Mouse (Mus musculus) neural tube, embryonic 13.5 days (tissue): ENCODE data around the gene Faf2. TPM values are rescaled to one million over a fixed set of nuclear protein-coding genes. Genes with fewer than 3 reads are reported as not detected.

ENCODE experiments used
- ATAC-seq: fragments of 200-750 bp; cut with Nextera tagmentation; 2 replicates; pipeline ENCODE4 v1.8.0; 2017; ENCODE audit warnings: low read depth, mild to moderate bottlenecking, moderate TSS enrichment, moderate library complexity
- H3K27ac ChIP-seq: fragments of 300-500 bp; sonication (generic); replicated peaks from 2 replicates; pipeline ENCODE4 v1.5.1; 2015; ENCODE audit warnings: moderate library complexity, mild to moderate bottlenecking, inconsistent platforms
- H3K27me3 ChIP-seq: fragments of 300-500 bp; sonication (generic); 2 replicates; pipeline ENCODE4 v1.6.1; 2015; ENCODE audit warnings: mild to moderate bottlenecking, inconsistent platforms
- H3K36me3 ChIP-seq: fragments of 300-500 bp; sonication (generic); 2 replicates; pipeline ENCODE4 v1.6.1; 2015; ENCODE audit warnings: mild to moderate bottlenecking, inconsistent platforms
- H3K4me1 ChIP-seq: fragments of 300-500 bp; sonication (generic); replicated peaks from 2 replicates; pipeline ENCODE4 v1.6.1; 2015; ENCODE audit warnings: inconsistent platforms
- H3K4me2 ChIP-seq: fragments of 300-500 bp; sonication (generic); 2 replicates; pipeline ENCODE4 v1.6.1; 2015; ENCODE audit warnings: inconsistent platforms, mild to moderate bottlenecking, moderate library complexity
- H3K4me3 ChIP-seq: fragments of 300-500 bp; sonication (generic); 2 replicates; pipeline ENCODE4 v1.5.1; 2015; ENCODE audit warnings: mild to moderate bottlenecking, inconsistent platforms
- H3K9ac ChIP-seq: fragments of 300-500 bp; sonication (generic); 2 replicates; pipeline ENCODE4 v1.6.1; 2015; ENCODE audit warnings: moderate library complexity, mild to moderate bottlenecking, inconsistent platforms
- H3K9me3 ChIP-seq: fragments of 300-500 bp; sonication (generic); 2 replicates; pipeline ENCODE4 v1.6.1; 2016; ENCODE audit warnings: inconsistent platforms
- WGBS: fragments of 180-500 bp; shearing (Covaris S2); methylation state at CpG from one replicate; pipeline ENCODE4 v1.1.7; 2015; 5-methylcytosine and 5-hydroxymethylcytosine counted together
- polyA plus RNA-seq: library from polyadenylated mRNA; unstranded; fragments of >200 nt; fragmentation: Nextera tagmentation; extraction: Ambion mirVana; gene quantifications from 2 replicates; pipeline ENCODE4 v1.2.1, GENCODE M21; 2015

Gene Faf2
- 64.5 and 67.7 TPM in 2 replicates for polyA plus RNA-seq

- Histone ChIP-seq H3K4me1 (peaks cover 30% of the 10 kb centered on the region), H3K36me3 (0 out of 2 replicates have a peak, but pooled peaks cover 2% of the 10 kb centered on the region), H3K27ac (peak within 1 kb of the TSS; percentile 91), H3K4me3 (peak within 1 kb of the TSS; percentile 82), H3K27me3 (no peaks in the 10 kb centered on the region), H3K9ac (peak within 1 kb of the TSS; percentile 96), H3K9me3 (no peaks in the 10 kb centered on the region), H3K4me2 (peak within 1 kb of the TSS; percentile 93)
- 11% methylated on average over 44 of the region's 44 CpGs for whole genome bisulfite sequencing
- ATAC-seq: peak; percentile 98
Observed at GRCm38 (mm10) chr13:54621155-54621932, at the start of gene Faf2. Gene Faf2, plus strand, starts transcription at chr13:54621784.

GRCm38 (mm10) chr13:54572621-54573020 is 49.0 kb upstream of the Faf2 start:
- Histone ChIP-seq H3K9ac (no peak overlapping the region), H3K27ac (no peak overlapping the region), H3K9me3 (no peaks in the 10 kb centered on the region), H3K4me2 (no peak overlapping the region), H3K36me3 (peaks cover 10% of the 10 kb centered on the region; the same call in 1 of the 2 replicates), H3K4me3 (no peak overlapping the region), H3K27me3 (peaks cover 3% of the 10 kb centered on the region; the same call in 1 of the 2 replicates), H3K4me1 (peaks cover 28% of the 10 kb centered on the region)
- no peak for ATAC-seq
- 84% methylated on average over 4 of the region's 4 CpGs for WGBS

- Histone ChIP-seq H3K4me2 (peak within 1 kb of the TSS; percentile 90), H3K27ac (peak within 1 kb of the TSS; percentile 84), H3K9me3 (no peaks in the 10 kb centered on the region), H3K36me3 (peaks cover 33% of the 10 kb centered on the region), H3K4me3 (peak within 1 kb of the TSS; percentile 92), H3K9ac (peak within 1 kb of the TSS; percentile 98), H3K4me1 (peaks cover 38% of the 10 kb centered on the region), H3K27me3 (peaks cover 3% of the 10 kb centered on the region; the same call in 1 of the 2 replicates)
- under 1% methylated on average over 55 of the region's 55 CpGs for WGBS
- peak; percentile 95 for ATAC-seq
Observed at GRCm38 (mm10) chr13:54574854-54575481, 46.6 kb upstream of the Faf2 start, which contains the start of gene Arl10. Gene Arl10, plus strand, starts transcription at chr13:54575015.

- WGBS: 2% methylated on average over 19 of the region's 19 CpGs
Observed at GRCm38 (mm10) chr13:54575489-54575888, 46.1 kb upstream of the Faf2 start.

GRCm38 (mm10) chr13:54577652-54578507 is 43.7 kb upstream of the Faf2 start:
- Histone ChIP-seq H3K9me3 (no peaks in the 10 kb centered on the region), H3K9ac (peak overlapping the region; percentile 38; the same call in 1 of the 2 replicates), H3K4me2 (no peak overlapping the region), H3K4me3 (no peak overlapping the region), H3K4me1 (peaks cover 44% of the 10 kb centered on the region), H3K27ac (no peak overlapping the region), H3K36me3 (peaks cover 62% of the 10 kb centered on the region), H3K27me3 (peaks cover 3% of the 10 kb centered on the region; the same call in 1 of the 2 replicates)
- 84% methylated on average over 21 of the region's 21 CpGs for WGBS
- ATAC-seq: no peak

More at GRCm38 (mm10) chr13:54575489-54575888, 46.1 kb upstream of the Faf2 start:
- H3K36me3 ChIP-seq: peaks cover 38% of the 10 kb centered on the region
- peak overlapping the region; percentile 84; the same call in 1 of the 2 replicates for H3K27ac ChIP-seq
- H3K9me3 ChIP-seq: no peaks in the 10 kb centered on the region
- H3K9ac ChIP-seq: peak overlapping the region; percentile 98
- H3K4me2 ChIP-seq: peak overlapping the region; percentile 90
- peaks cover 38% of the 10 kb centered on the region for H3K4me1 ChIP-seq
- ATAC-seq: no peak
- peak overlapping the region; percentile 92 for H3K4me3 ChIP-seq
- peaks cover 3% of the 10 kb centered on the region; the same call in 1 of the 2 replicates for H3K27me3 ChIP-seq

- H3K9ac ChIP-seq: no peak overlapping the region
- no peak for ATAC-seq
- no peak overlapping the region for H3K27ac ChIP-seq
- no peak overlapping the region for H3K4me3 ChIP-seq
- 84% methylated on average over 2 of the region's 2 CpGs for WGBS
- H3K4me1 ChIP-seq: peaks cover 29% of the 10 kb centered on the region
- peaks cover 97% of the 10 kb centered on the region for H3K36me3 ChIP-seq
- H3K27me3 ChIP-seq: no peaks in the 10 kb centered on the region
- H3K9me3 ChIP-seq: no peaks in the 10 kb centered on the region
- H3K4me2 ChIP-seq: no peak overlapping the region
Observed at GRCm38 (mm10) chr13:54581385-54581784, 40.2 kb upstream of the Faf2 start.

- Histone ChIP-seq H3K4me2 (no peak overlapping the region), H3K36me3 (peaks cover 96% of the 10 kb centered on the region), H3K4me3 (no peak overlapping the region), H3K27ac (no peak overlapping the region), H3K9ac (no peak overlapping the region), H3K27me3 (no peaks in the 10 kb centered on the region), H3K9me3 (no peaks in the 10 kb centered on the region), H3K4me1 (peaks cover 21% of the 10 kb centered on the region)
- WGBS: 67% methylated on average over 10 of the region's 10 CpGs
- no peak for ATAC-seq
Observed at GRCm38 (mm10) chr13:54582126-54582525, 39.5 kb upstream of the Faf2 start.

- Histone ChIP-seq H3K36me3 (peaks cover 91% of the 10 kb centered on the region), H3K4me3 (no peak overlapping the region), H3K4me2 (no peak overlapping the region), H3K27me3 (no peaks in the 10 kb centered on the region), H3K9me3 (no peaks in the 10 kb centered on the region), H3K9ac (no peak overlapping the region), H3K4me1 (peaks cover 14% of the 10 kb centered on the region), H3K27ac (no peak overlapping the region)
- WGBS: 89% methylated on average over 5 of the region's 5 CpGs
- no peak for ATAC-seq
Observed at GRCm38 (mm10) chr13:54582860-54583259, 38.7 kb upstream of the Faf2 start.

GRCm38 (mm10) chr13:54585831-54586230 is 35.8 kb upstream of the Faf2 start:
- peaks cover 22% of the 10 kb centered on the region for H3K4me1 ChIP-seq
- no peaks in the 10 kb centered on the region for H3K9me3 ChIP-seq
- H3K27me3 ChIP-seq: no peaks in the 10 kb centered on the region
- peaks cover 62% of the 10 kb centered on the region for H3K36me3 ChIP-seq
- WGBS: 96% methylated on average over 11 of the region's 11 CpGs
- no peak overlapping the region for H3K4me3 ChIP-seq
- no peak overlapping the region for H3K4me2 ChIP-seq
- ATAC-seq: no peak
- H3K27ac ChIP-seq: no peak overlapping the region
- H3K9ac ChIP-seq: no peak overlapping the region

GRCm38 (mm10) chr13:54589414-54589995 is 32.1 kb upstream of the Faf2 start:
- ATAC-seq: peak; percentile 16

More at GRCm38 (mm10) chr13:54589414-54589995, 32.1 kb upstream of the Faf2 start:
- Histone ChIP-seq H3K4me2 (peak overlapping the region; percentile 75), H3K36me3 (peaks cover 45% of the 10 kb centered on the region), H3K27me3 (no peaks in the 10 kb centered on the region), H3K4me1 (peaks cover 41% of the 10 kb centered on the region), H3K27ac (0 out of 2 replicates have a peak overlapping the region, but pooled peaks have one; percentile 33), H3K9me3 (no peaks in the 10 kb centered on the region), H3K4me3 (peak overlapping the region; percentile 90), H3K9ac (peak overlapping the region; percentile 86)
- WGBS: 2% methylated on average over 24 of the region's 24 CpGs
